Mouse (Mus musculus): ENCODE measurements around the gene Cers2.

Gene Cers2

DNA sequence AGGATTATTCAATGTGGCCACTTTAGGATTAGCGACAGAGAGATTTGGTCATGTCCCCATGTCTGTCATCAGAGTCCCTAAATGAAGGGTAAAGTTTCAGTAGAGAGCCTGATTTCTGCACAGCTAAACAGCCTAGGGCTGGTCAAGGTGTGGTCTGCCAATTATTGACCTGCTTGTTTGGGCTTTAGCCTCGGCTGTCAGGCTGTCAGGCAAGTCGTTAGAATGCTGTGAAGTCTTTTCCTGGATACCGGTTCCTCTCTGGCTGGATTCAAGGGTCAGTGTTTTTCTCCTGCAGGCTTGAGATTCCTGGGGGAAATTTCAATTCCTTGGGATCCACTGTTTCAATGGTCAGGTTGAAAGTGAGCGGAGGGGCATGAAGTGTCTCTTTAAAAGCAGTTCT, 28.6 kb upstream of the Cers2 start:
- in situ Hi-C loops (cut with MboI; ENCODE audit: low pct_unique_long_range_greater_than_20kb in 1 of 2, low sequenced_read_pairs in 2 of 2, unreplicated experiment in 1 of 2) = no loop called here

DNA sequence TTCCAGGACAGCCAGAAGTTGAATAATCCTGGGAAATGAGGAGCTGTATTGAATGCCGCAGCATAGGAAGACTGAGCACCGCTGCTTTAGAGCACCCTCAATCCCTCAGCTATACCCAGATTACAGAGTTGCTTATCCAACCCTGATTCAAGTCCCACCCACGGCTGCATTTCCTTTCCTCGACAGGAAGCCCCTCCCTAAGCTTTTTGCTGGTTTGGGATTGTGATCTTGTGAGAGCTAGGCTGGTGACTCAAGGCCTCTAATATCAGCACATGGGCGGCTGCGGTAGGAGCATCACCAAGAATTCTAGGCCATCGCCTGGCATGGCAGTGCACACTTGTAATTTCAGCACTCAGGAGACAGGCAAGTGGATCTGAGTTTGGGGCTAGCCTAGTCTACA, 28.1 kb upstream of the Cers2 start:
- in situ Hi-C loops (cut with MboI; ENCODE audit: low pct_unique_long_range_greater_than_20kb in 1 of 2, low sequenced_read_pairs in 2 of 2, unreplicated experiment in 1 of 2) = no loop called here

DNA sequence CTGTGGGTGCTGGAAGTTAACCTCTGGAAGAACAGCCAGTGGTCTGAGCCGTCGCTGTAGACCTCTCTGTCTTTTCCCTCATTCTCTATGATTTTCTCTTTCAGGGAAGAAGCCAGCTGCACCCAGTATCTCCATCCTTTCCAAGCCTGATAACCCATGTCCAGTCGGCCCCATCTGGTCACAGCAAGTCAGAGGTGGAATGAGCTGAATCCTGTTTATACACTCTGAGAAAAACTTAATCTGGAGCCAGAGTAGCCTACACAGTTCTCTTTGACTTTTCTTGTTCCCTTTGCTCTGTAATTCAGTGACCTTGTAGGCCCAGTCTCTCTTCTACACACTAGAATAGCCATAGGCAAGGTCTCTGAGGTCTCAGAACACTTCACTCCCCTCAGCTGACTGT, 27.1 kb upstream of the Cers2 start:
- in situ Hi-C loops (cut with MboI; ENCODE audit: low pct_unique_long_range_greater_than_20kb in 1 of 2, low sequenced_read_pairs in 2 of 2, unreplicated experiment in 1 of 2) = no loop called here

DNA sequence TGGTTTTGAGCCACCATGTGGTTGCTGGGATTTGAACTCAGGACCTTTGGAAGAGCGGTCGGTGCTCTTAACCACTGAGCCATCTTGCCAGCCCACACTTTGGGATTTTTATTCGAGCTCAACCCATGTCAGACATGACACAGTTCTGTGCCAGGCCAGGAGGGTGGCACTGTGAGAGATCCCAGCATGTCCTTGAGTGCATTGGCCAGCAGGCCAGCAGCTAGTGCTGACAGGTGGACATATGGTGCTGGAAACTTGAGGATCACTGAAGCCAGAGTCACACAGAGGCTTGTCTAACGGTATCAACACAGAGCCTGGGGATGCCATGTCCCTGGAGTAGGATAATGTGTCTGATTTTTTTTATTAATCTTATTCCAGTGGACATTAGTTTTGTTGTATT, 25.2 kb upstream of the Cers2 start:
- in situ Hi-C loops (cut with MboI; ENCODE audit: low pct_unique_long_range_greater_than_20kb in 1 of 2, low sequenced_read_pairs in 2 of 2, unreplicated experiment in 1 of 2) = no loop called here

DNA sequence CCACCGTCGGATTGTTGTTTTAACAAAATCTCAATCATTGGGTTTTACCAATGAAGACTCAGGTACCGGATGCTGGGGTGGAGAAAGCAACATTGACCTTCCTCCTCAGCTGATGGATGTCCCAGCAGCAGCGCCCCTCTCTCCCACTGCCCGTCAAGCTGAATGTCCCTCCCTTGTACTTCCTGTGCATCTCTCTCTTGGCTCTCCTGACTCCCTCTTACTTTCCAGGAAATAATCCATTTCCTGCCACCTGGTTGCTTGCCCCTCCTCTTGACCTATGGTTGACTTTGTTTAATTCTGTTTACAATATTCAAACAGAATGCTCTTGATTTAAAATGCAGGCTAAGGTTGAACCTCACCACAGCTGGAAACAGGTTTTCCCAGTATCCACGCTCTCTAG, 24.4 kb upstream of the Cers2 start:
- in situ Hi-C loops (cut with MboI; ENCODE audit: low pct_unique_long_range_greater_than_20kb in 1 of 2, low sequenced_read_pairs in 2 of 2, unreplicated experiment in 1 of 2) = no loop called here

DNA sequence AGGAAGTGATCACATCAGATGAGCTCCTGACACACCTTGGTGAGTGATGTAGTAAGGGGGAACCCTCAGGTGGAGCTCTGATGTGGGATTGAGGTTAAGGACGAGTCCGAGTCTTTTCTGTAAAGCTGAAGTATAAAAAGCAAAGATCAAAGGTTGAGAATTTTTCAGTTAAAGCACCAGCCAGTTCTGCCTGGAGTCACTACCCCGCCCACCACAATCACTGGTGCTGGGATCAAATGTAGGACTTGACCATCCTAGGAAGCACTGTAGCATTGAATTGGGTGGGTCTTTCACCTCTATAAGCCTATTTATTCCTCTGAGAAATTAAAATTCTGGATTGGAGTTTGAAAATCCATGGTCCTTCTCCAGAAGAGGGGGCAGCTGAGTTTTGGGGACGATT, 23.6 kb upstream of the Cers2 start:
- in situ Hi-C loops (cut with MboI; ENCODE audit: low pct_unique_long_range_greater_than_20kb in 1 of 2, low sequenced_read_pairs in 2 of 2, unreplicated experiment in 1 of 2) = no loop called here

DNA sequence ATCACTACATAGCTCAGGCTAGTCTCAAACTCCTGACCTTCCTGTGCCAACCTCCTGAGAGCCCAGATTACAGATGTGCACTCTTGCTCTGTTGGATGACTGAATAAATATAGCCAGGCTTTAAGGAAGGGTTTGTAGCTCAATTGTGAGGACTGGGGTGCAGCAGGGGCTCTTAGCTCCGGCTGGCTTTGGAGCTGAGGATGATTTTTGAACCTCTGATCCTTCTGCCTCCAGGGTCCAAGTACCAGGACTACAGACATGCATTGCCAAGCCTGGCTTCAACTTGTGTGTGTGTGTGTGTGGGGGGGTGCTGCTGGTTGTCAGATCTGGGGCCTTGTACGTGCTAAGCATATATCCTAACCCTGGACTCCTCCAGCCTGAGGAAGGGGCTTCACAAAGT, 21.7 kb upstream of the Cers2 start:
- in situ Hi-C loops (cut with MboI; ENCODE audit: low pct_unique_long_range_greater_than_20kb in 1 of 2, low sequenced_read_pairs in 2 of 2, unreplicated experiment in 1 of 2) = no loop called here

DNA sequence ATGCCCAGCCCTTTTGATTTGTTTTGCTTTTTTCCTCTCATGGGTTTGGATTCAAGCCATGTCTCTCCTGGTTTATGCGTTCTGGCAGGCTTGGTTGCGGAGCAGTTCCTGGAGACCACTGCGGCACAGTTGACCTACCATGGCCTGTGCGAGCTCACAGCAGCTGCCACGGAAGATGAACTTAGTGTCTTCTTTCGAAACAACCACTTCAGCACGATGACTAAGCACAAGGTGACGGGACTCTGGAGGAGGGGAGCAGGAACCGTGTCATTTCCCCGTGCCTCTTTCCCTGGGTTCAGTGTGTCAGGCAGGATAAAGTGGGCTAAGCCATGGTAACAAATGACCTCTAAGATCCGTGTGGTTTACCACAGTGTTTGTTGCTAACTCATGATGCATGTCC, 21.1 kb upstream of the Cers2 start:
- in situ Hi-C loops (cut with MboI; ENCODE audit: low pct_unique_long_range_greater_than_20kb in 1 of 2, low sequenced_read_pairs in 2 of 2, unreplicated experiment in 1 of 2) = no loop called here

DNA sequence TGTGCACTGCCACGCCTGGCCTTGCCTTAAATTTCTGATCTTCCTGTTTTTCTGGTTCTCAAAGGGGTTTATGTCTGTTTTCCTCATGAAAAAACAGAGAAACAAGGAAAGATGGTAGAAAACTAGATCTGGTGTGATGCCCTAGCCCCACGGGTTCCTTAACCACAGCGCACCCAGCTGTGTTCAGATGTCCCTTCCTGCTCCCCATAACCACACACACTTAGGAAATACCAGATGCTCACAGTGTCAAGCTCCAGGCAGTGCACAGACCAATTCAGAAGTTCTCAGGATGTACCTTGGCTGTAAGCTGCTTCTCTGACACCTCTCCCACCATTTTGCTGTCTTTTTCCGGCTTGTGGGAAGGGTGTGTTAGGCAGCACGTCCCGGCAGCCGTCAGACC, 20.3 kb upstream of the Cers2 start:
- in situ Hi-C loops (cut with MboI; ENCODE audit: low pct_unique_long_range_greater_than_20kb in 1 of 2, low sequenced_read_pairs in 2 of 2, unreplicated experiment in 1 of 2) = no loop called here

DNA sequence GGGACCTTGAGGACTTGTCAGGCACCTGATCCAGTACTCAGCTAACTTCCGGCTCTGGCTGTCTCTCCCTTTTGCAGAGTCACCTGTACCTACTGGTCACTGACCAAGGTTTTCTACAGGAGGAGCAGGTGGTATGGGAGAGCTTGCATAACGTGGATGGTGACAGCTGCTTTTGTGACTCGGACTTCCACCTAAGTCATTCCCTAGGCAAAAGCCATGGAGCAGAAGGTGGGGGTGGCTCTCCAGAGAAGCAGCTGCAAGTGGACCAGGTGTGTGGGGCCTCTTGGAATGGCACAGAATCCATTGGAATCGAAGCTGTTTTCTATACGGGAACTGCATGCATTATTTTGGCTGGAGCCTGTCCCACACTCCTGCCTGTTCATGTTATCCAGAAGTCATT, 19.9 kb upstream of the Cers2 start:
- in situ Hi-C loops (cut with MboI; ENCODE audit: low pct_unique_long_range_greater_than_20kb in 1 of 2, low sequenced_read_pairs in 2 of 2, unreplicated experiment in 1 of 2) = no loop called here

DNA sequence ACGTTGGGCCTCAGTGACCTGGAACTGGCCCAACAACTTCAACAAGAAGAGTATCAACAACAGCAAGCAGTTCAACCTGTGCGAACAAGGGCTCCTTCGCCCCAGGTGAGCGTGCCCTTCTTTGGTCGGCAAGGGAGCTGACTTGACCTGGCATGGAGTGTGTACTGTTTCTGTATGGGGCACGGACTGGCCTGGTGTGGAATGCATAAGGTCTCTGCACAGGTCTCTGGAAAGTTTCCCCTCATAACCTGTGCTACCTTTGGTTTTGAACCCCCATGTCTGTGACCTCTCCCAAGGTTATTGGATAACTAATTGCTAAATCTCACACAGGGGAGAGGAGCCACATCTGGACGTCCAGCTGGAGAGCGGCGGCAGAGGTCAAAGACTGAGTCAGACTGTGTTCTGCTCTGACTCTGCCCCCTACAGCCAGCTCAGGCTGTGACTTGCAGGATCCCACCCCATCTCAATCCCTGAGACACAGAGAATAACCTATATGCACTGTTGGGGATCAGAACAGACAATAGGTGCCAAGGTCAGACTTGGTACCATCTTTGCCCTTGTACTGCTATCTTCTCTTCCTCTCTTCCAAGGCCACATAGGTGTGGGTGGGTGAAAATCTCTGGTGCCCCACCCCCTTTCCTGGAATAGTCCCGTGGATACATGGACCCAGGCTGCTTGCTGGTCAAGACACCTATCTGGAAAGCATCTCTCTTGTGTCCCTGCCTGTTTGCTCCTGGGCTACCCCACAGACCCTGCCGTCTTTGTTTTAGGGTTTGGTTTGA, 19.1 kb upstream of the Cers2 start:
- in situ Hi-C loops (cut with MboI; ENCODE audit: low pct_unique_long_range_greater_than_20kb in 1 of 2, low sequenced_read_pairs in 2 of 2, unreplicated experiment in 1 of 2) = no loop called here

DNA sequence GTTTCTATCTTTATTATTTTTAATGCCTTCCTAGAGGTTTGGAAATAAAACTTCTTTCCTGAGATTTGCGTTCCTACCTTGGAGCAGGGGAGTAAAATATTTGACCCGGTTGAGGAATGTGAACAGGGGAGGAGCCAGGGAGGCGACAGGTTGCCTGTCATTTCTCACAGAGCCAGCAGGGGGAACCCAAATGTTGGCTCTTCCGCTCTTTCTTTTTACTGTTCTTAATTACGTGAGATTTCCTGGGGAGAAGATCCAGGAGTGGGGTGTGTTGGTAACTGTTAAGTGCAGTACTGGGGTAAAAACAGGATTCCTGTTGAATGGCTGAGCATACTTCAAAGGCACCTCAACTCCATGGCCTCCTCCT, 18.5 kb upstream of the Cers2 start:
- in situ Hi-C loops (cut with MboI; ENCODE audit: low pct_unique_long_range_greater_than_20kb in 1 of 2, low sequenced_read_pairs in 2 of 2, unreplicated experiment in 1 of 2) = no loop called here

DNA sequence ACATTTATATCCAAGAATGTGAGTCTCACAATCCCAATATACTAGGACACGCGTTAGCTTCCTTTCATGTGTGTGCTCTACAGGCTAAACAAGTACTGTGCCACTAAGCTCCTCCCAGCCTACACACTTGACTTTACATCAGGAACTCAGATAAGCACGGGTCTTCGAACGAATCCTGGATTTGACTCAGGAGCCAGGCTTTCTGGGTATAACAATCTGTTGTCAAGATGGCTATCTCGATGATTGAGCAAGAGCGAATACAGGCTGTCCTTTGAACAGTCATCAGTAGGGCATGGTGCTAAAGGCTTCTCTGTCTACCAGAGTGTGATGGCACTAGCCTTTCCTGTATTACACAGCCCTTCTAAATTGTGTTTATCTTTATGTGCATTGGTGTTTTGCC, 16.6 kb upstream of the Cers2 start:
- in situ Hi-C loops (cut with MboI; ENCODE audit: low pct_unique_long_range_greater_than_20kb in 1 of 2, low sequenced_read_pairs in 2 of 2, unreplicated experiment in 1 of 2) = no loop called here

DNA sequence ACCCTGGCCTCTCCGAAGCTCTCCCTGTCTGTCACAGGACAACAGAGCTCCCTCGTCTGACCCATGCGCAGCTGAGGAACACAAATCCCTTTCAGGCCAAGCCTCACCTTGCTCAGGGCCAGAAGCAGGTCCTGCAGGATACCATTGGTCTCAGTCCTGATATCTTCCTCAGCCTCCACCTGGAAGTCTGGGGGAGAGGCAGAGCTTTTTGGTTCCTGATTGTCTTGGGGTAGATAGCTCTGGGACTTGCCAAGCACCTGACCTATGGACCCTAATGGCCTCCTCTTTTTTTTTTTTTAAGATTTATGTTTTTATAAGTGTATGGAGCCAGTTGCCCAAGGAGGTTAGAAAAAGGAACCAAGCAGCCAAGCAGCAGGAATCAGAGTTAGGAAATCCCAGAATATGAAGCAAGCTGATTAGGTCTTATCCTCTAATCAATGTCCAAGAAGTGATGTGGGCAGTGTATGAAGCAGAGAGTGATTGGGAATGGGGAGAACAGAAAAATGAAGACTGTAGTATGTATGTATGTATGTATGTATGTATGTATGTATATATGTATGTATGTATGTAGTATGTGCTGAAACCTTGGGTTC, 13.3 kb upstream of the Cers2 start:
- in situ Hi-C loops (cut with MboI; ENCODE audit: low pct_unique_long_range_greater_than_20kb in 1 of 2, low sequenced_read_pairs in 2 of 2, unreplicated experiment in 1 of 2) = loop anchor here in 1 of 2 experiments (10.0 kb wide), 1 partner anchor 104 kb away; the partner anchor contains the start of gene 4930558C23Rik

DNA sequence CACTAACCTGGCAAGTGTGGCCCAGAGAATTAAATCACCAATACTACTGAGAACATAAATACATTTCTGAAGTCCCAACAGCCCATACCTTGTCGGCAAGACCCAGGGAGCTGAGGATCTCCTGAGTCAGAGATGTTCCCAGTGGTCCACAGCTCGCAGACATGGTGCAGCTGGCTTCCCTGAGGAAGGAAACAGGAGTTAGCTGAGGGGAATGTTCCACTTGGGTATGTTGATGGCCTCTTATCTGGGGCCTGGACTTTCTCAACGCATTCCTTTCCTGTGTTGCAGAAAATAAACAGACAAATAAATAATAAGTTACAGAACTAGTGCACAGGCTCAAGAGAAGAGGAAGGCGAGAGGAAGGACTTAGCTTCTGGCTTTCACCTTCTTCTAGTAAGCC, 8.3 kb upstream of the Cers2 start:
- in situ Hi-C loops (cut with MboI; ENCODE audit: low pct_unique_long_range_greater_than_20kb in 1 of 2, low sequenced_read_pairs in 2 of 2, unreplicated experiment in 1 of 2) = loop anchor here in 1 of 2 experiments (10.0 kb wide), 1 partner anchor 99 kb away; the partner anchor contains the start of gene 4930558C23Rik

DNA sequence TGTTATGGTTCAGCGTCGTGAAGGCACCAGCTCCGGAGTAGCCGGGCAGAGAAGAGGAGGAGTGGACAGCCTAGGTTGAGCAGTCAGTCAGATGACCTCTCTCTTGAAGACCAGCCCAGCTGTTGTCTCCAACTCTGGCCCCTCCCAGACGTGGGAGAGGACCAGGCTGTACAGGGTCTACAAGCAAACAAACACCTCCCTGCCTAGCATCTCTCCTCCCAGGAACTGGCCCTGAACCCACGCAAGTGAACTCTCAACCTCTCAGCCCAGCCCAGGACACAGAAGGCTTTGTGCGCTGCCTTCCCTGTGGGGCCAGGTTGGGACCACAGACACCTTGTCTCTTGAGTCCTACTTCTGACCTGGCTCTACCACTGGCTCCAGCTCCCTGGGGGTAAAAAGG, 7.5 kb upstream of the Cers2 start, which contains the start of gene Anxa9:
Gene Anxa9 (minus strand): TSS at position 77 of the 400 bp plus-strand sequence.
- in situ Hi-C loops (cut with MboI; ENCODE audit: low pct_unique_long_range_greater_than_20kb in 1 of 2, low sequenced_read_pairs in 2 of 2, unreplicated experiment in 1 of 2) = loop anchor here in 1 of 2 experiments (10.0 kb wide), 1 partner anchor 98 kb away; the partner anchor contains the start of gene 4930558C23Rik

DNA sequence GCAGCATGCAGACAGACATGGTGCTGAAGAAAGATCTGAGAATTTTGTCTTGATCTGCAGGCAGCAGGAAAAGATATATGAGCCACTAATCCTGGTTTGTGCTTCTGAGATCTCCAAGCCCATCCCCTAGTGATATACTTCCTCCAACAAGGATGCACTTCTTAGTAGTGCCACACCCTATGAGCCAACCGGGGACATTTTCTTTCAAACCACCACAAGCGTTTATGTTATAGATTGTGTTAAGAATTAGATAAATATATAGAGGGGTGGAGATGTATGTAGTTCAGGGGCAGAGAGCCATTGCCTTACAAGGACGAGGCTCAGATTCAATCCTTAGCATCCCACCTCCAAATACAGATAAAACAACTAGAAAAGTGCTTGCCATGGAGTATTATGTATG, 4.1 kb upstream of the Cers2 start:
- in situ Hi-C loops (cut with MboI; ENCODE audit: low pct_unique_long_range_greater_than_20kb in 1 of 2, low sequenced_read_pairs in 2 of 2, unreplicated experiment in 1 of 2) = no loop called here

DNA sequence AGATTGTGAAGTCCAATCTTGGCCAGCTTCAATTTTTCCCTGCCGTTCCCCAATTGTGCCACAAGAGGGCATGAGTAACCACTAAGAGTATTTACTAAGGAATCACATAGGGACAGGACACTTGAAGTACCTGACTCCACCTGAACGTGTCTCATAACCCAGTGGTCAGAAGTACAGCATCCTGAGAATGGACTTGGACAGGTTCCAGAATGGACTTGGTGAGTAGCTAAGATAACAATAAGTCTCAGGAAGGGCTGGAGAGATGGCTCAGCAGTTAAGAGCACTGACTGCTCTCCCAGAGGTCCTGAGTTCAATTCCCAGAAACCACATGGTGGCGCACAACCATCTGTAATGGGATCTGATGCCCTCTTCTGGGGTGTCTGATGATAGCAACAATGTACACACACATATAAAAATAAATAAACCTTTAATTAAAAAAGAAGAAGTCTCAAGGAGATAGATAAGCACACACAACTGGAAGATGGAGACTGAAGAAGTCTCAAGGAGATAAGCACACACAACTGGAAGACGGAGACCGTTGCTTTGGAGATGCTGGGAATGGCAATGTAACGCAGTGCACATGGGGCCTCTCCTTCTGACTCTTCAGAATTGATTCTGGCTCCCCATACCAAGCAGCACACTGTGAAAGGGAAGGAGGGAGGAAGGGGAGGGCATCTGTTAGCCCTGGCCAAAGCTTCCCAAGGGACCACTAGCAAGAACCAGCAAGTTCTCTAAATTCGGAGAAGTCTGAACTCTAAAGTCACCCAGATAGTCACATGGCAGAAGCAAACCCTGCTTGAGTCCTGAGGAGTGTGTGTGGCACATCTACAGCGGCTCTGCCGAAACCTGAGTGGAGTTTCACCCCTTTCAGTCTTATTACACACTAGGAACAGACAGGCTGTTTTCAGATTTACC, 3.4 kb upstream of the Cers2 start:
- in situ Hi-C loops (cut with MboI; ENCODE audit: low pct_unique_long_range_greater_than_20kb in 1 of 2, low sequenced_read_pairs in 2 of 2, unreplicated experiment in 1 of 2) = no loop called here

DNA sequence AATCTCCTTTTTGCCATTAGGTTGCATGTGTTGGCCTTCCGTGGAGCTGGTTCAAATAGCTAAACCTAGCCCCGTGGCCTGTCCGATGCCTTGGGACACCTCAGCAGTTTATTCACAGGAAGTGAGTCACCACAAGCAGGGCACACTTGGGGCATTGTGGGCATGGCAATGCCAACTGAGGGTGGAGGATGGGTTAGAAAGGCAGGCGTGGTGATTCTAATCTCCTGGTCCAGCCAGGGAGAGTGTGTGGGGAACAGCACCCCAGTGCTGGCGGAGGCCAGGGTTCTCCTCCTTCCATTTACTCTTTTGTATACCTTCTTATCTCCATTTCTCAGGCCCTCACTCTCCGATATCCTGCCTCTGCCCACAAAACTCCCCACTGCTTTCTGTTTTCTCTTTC, 2.0 kb upstream of the Cers2 start:
- in situ Hi-C loops (cut with MboI; ENCODE audit: low pct_unique_long_range_greater_than_20kb in 1 of 2, low sequenced_read_pairs in 2 of 2, unreplicated experiment in 1 of 2) = no loop called here

All from mouse embryonic stem cell (cell line).